Mouse (Mus musculus): ENCODE results near the gene Calu. TPM values are rescaled to one million over a fixed set of nuclear protein-coding genes. Genes with fewer than 3 reads are reported as not detected.

Gene Calu
- polyA plus RNA-seq, 1 experiment from 2014 or later: 382 TPM

DNA sequence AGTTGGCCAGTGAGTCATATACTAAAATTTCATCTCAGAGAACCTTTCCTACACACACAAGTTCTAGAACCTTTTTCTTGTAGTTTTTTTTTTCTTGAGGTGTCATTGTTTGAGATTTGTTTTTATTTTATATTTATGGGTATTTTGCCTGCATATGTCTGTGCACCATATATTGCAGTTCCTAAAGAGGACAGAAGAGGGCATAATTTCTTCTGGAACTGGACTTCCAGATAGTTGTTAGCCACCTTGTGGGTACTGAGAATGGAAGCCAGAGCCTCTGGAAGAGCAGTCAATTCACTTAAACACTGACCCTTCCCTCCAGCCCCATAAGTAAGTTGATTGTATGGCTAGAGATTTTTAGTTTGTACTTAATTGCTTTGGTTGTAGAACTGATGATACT lies 3.7 kb downstream of the Calu start:
- no peak for ATAC-seq (ENCODE audit: low FRiP score, low TSS enrichment)

DNA sequence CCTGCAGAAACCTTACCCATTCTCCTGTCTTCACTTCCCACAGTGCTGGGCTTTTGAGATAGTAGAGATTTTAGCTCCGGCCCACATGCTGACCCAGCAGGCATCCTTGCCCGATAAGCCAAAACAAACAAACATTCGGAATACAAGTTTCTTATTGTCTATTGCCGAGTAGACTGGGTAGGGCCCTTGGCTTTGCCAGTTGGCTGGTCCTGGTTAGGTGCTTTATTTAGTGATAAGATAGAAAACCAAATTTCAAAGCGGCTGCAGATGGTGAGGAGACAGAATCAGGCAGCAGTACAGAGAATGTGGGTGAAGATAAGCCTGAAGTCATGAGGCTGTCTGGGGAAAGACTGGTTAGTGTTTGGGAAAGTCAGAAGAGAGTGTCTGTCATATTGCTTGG lies 4.9 kb downstream of the Calu start:
- Histone ChIP-seq H3K4me2 (replicated peaks; ENCODE audit: low read depth, low read length) (no peak overlapping the region), H3K9me3 (ENCODE audit: control insufficient read depth, low read length) (no peaks in the 10 kb centered on the region)

More for the DNA sequence above, 3.7 kb downstream of the Calu start:
- H3K9me3 ChIP-seq (ENCODE audit: control insufficient read depth, low read length): no peaks in the 10 kb centered on the region
- peaks cover 5% of the 10 kb centered on the region for H3K36me3 ChIP-seq (ENCODE audit: control insufficient read depth, insufficient read depth, low read length)
- no peak overlapping the region for H3K4me3 ChIP-seq (ENCODE audit: low read length)
- no peaks in the 10 kb centered on the region for H3K27me3 ChIP-seq (ENCODE audit: control insufficient read depth, insufficient read depth, low read length)
- H3K4me1 ChIP-seq (ENCODE audit: control insufficient read depth, insufficient read depth, low read length): 0 out of 2 replicates have a peak, but pooled peaks cover 9% of the 10 kb centered on the region
- no peak overlapping the region for H3K4me2 ChIP-seq (replicated peaks; ENCODE audit: low read depth, low read length)
- no peak overlapping the region for H3K9ac ChIP-seq (ENCODE audit: low read depth, low read length)
- H3K27ac ChIP-seq (ENCODE audit: low read depth, low read length): no peak overlapping the region

DNA sequence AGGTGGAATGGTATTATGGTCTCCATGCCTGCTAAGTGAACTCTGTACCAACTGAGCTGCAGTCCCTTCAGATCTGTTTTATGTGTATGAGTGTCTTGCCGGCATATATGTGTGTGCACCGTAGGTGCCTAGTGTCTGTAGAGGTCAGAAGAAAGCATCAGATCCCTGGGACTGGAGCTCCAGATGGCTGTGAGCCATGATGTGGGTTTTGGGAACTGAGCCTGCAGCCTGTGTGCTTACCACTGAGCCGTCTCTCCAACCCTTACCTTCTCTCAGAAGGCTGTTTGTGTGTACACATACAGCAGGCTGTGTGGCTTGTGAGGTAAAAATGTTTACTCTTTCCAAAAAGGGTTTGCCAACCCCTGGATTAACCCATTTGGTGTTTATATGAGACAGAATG lies 11.5 kb downstream of the Calu start:
- Histone ChIP-seq H3K4me3 (ENCODE audit: low read length) (no peak overlapping the region), H3K36me3 (ENCODE audit: control insufficient read depth, insufficient read depth, low read length) (peaks cover 45% of the 10 kb centered on the region), H3K27ac (ENCODE audit: low read depth, low read length) (no peak overlapping the region), H3K4me1 (ENCODE audit: control insufficient read depth, insufficient read depth, low read length) (no peaks in the 10 kb centered on the region), H3K9ac (ENCODE audit: low read depth, low read length) (no peak overlapping the region), H3K9me3 (ENCODE audit: control insufficient read depth, low read length) (no peaks in the 10 kb centered on the region), H3K4me2 (replicated peaks; ENCODE audit: low read depth, low read length) (no peak overlapping the region), H3K27me3 (ENCODE audit: control insufficient read depth, insufficient read depth, low read length) (no peaks in the 10 kb centered on the region)
- WGBS: 91% methylated on average over 3 of the region's 3 CpGs
- no peak for ATAC-seq (ENCODE audit: low FRiP score, low TSS enrichment)

More for the DNA sequence above, 4.9 kb downstream of the Calu start:
- Histone ChIP-seq H3K36me3 (ENCODE audit: control insufficient read depth, insufficient read depth, low read length) (peaks cover 17% of the 10 kb centered on the region), H3K27me3 (ENCODE audit: control insufficient read depth, insufficient read depth, low read length) (no peaks in the 10 kb centered on the region), H3K4me3 (ENCODE audit: low read length) (no peak overlapping the region), H3K4me1 (ENCODE audit: control insufficient read depth, insufficient read depth, low read length) (0 out of 2 replicates have a peak, but pooled peaks cover 9% of the 10 kb centered on the region), H3K27ac (ENCODE audit: low read depth, low read length) (no peak overlapping the region), H3K9ac (ENCODE audit: low read depth, low read length) (no peak overlapping the region)
- no peak for ATAC-seq (ENCODE audit: low FRiP score, low TSS enrichment)
- 79% methylated on average over 5 of the region's 5 CpGs for WGBS

DNA sequence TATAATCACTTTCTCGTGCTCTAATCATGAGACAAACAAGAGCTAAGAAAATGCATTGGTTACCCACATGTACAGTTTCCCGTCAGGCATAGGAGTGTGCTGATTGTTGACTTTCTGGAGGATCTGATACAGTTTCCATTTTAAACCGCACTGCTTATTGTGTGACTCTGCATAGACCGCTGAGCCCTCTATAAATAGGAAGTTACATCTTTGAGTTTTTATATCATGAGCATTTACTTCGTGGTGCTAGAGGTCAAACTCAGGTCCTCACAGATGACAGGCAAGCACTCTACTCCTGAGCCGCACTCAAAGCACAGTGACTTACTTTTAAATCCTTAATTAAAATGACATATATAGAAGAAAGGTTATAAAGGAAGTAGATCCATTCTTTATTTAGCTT lies 12.3 kb downstream of the Calu start:
- H3K4me2 ChIP-seq (replicated peaks; ENCODE audit: low read depth, low read length): no peak overlapping the region
- H3K4me3 ChIP-seq (ENCODE audit: low read length): no peak overlapping the region
- 88% methylated on average over 6 of the region's 6 CpGs for whole genome bisulfite sequencing
- H3K9me3 ChIP-seq (ENCODE audit: control insufficient read depth, low read length): no peaks in the 10 kb centered on the region
- ATAC-seq (ENCODE audit: low FRiP score, low TSS enrichment): no peak
- H3K36me3 ChIP-seq (ENCODE audit: control insufficient read depth, insufficient read depth, low read length): peaks cover 48% of the 10 kb centered on the region
- H3K27me3 ChIP-seq (ENCODE audit: control insufficient read depth, insufficient read depth, low read length): no peaks in the 10 kb centered on the region
- no peak overlapping the region for H3K9ac ChIP-seq (ENCODE audit: low read depth, low read length)
- H3K4me1 ChIP-seq (ENCODE audit: control insufficient read depth, insufficient read depth, low read length): no peaks in the 10 kb centered on the region
- H3K27ac ChIP-seq (ENCODE audit: low read depth, low read length): no peak overlapping the region

DNA sequence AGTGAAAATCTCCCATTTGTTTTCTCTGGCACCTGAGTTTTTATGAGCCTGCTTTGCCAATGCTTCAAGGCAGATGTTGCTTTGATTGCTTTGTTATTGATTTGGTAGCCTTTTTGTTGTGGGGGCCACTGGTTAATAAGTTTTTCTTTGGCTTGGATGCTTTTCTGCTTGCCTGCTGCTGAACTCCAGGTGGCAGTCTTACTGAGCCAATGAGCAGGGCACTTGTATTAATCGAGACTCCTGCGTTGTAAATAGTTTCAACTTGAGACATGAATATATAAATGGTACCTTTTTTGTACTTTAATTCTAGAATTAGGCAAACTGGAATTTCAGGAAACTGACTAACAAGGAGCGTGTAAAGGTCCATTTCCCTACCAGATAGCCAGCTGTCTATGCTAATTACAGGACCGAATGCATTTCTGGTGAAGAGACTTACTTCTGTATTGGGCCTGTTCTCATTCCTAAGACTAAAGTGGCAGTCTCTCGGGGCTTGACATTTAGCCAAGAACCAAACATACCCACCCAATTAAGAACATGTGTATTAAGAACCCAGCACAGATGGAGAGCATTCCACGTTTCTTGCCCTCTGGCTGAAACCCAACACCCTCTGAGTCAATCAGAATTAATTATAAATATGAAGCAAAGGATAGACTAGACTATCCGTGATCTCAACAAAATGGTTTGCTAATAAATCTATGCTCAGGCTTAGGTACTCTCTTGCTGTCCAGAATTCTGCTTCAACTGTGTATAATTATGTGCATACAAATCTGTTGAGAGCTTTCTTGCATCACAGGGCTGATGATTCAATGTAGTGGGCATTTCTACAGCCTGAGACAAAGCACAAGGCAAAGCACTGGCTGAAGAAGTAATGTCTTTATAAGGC lies 14.6 kb downstream of the Calu start:
- no peak overlapping the region for H3K4me3 ChIP-seq (ENCODE audit: low read length)
- H3K27me3 ChIP-seq (ENCODE audit: control insufficient read depth, insufficient read depth, low read length): no peaks in the 10 kb centered on the region
- H3K4me2 ChIP-seq (replicated peaks; ENCODE audit: low read depth, low read length): no peak overlapping the region
- H3K4me1 ChIP-seq (ENCODE audit: control insufficient read depth, insufficient read depth, low read length): no peaks in the 10 kb centered on the region
- no peak overlapping the region for H3K9ac ChIP-seq (ENCODE audit: low read depth, low read length)
- no peaks in the 10 kb centered on the region for H3K9me3 ChIP-seq (ENCODE audit: control insufficient read depth, low read length)
- no peak for ATAC-seq (ENCODE audit: low FRiP score, low TSS enrichment)
- H3K27ac ChIP-seq (ENCODE audit: low read depth, low read length): no peak overlapping the region
- H3K36me3 ChIP-seq (ENCODE audit: control insufficient read depth, insufficient read depth, low read length): peaks cover 53% of the 10 kb centered on the region
- WGBS: 80% methylated on average over 7 of the region's 7 CpGs

DNA sequence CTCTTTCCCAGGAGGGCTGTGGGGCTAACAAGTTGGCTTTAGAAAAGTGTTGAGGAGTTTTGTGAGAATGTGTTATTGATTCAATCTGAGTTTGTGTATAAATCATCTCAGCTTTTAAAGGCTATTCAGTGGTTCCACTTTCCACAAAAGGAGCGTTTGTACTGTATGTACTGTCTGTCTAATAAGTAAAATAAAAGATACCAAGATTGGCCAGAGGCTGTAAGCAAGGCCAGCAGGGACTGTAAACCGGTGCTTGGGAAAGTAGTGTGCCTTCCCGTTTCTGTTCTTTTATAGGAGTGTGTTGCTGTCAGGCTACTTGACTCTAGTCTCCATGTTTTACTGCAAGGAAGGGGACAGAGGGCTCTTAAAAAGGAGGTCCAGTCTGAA lies 15.3 kb downstream of the Calu start:
- 84% methylated on average over 3 of the region's 3 CpGs for WGBS
- Histone ChIP-seq H3K4me1 (ENCODE audit: control insufficient read depth, insufficient read depth, low read length) (no peaks in the 10 kb centered on the region), H3K4me2 (replicated peaks; ENCODE audit: low read depth, low read length) (no peak overlapping the region), H3K4me3 (ENCODE audit: low read length) (no peak overlapping the region), H3K9ac (ENCODE audit: low read depth, low read length) (no peak overlapping the region), H3K9me3 (ENCODE audit: control insufficient read depth, low read length) (no peaks in the 10 kb centered on the region), H3K36me3 (ENCODE audit: control insufficient read depth, insufficient read depth, low read length) (peaks cover 53% of the 10 kb centered on the region), H3K27ac (ENCODE audit: low read depth, low read length) (no peak overlapping the region), H3K27me3 (ENCODE audit: control insufficient read depth, insufficient read depth, low read length) (no peaks in the 10 kb centered on the region)
- ATAC-seq (ENCODE audit: low FRiP score, low TSS enrichment): no peak

DNA sequence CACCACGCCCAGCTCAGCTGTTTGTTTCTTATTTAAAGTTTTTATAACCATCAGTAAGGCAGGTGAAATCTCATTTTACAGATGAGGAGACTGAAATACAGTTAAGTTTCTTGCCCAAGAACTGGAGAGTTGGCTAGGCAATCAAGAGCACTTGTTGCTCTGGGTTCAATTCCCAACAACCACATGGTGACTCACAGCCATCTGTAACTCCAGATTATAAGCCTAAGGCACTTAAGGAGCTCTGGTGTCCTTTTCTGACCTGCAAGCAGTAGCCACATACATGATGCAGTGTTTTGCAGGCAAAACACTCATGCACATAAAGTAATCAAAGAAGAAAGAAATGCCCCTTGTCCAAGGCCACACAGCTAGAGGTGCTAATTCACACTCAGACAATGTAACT lies 17.4 kb downstream of the Calu start:
- H3K9ac ChIP-seq (ENCODE audit: low read depth, low read length): no peak overlapping the region
- H3K27me3 ChIP-seq (ENCODE audit: control insufficient read depth, insufficient read depth, low read length): no peaks in the 10 kb centered on the region
- H3K4me1 ChIP-seq (ENCODE audit: control insufficient read depth, insufficient read depth, low read length): no peaks in the 10 kb centered on the region
- WGBS: 85% methylated on average over 1 of the region's 1 CpGs
- peaks cover 56% of the 10 kb centered on the region for H3K36me3 ChIP-seq (ENCODE audit: control insufficient read depth, insufficient read depth, low read length)
- no peak overlapping the region for H3K4me2 ChIP-seq (replicated peaks; ENCODE audit: low read depth, low read length)
- H3K4me3 ChIP-seq (ENCODE audit: low read length): no peak overlapping the region
- H3K27ac ChIP-seq (ENCODE audit: low read depth, low read length): no peak overlapping the region
- no peaks in the 10 kb centered on the region for H3K9me3 ChIP-seq (ENCODE audit: control insufficient read depth, low read length)
- ATAC-seq (ENCODE audit: low FRiP score, low TSS enrichment): no peak

DNA sequence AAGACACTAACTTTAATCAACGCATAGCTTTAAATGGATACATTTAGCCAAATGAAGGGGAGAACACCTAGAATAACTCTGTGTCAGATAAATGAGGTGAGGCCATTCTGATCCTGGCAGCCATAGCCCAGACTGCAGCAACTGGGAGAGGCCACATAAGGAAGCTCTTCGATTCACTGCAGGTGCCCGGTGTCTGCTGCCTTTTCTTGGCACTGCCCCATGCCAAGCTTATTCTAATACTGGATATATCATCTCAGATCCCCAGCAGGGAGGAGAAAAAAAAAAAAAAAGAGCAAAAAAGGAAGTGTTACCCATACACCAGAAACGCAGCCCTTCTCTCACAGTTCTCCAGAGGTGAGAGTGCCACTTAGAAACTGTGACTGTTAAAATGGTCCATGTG lies 29.5 kb downstream of the Calu start:
- Histone ChIP-seq H3K9me3 (ENCODE audit: control insufficient read depth, low read length) (no peaks in the 10 kb centered on the region), H3K4me1 (ENCODE audit: control insufficient read depth, insufficient read depth, low read length) (no peaks in the 10 kb centered on the region), H3K4me2 (replicated peaks; ENCODE audit: low read depth, low read length) (no peak overlapping the region), H3K27me3 (ENCODE audit: control insufficient read depth, insufficient read depth, low read length) (no peaks in the 10 kb centered on the region), H3K9ac (ENCODE audit: low read depth, low read length) (no peak overlapping the region), H3K36me3 (ENCODE audit: control insufficient read depth, insufficient read depth, low read length) (peaks cover 56% of the 10 kb centered on the region), H3K27ac (ENCODE audit: low read depth, low read length) (no peak overlapping the region), H3K4me3 (ENCODE audit: low read length) (no peak overlapping the region)
- no peak for ATAC-seq (ENCODE audit: low FRiP score, low TSS enrichment)
- WGBS: 94% methylated on average over 4 of the region's 4 CpGs

DNA sequence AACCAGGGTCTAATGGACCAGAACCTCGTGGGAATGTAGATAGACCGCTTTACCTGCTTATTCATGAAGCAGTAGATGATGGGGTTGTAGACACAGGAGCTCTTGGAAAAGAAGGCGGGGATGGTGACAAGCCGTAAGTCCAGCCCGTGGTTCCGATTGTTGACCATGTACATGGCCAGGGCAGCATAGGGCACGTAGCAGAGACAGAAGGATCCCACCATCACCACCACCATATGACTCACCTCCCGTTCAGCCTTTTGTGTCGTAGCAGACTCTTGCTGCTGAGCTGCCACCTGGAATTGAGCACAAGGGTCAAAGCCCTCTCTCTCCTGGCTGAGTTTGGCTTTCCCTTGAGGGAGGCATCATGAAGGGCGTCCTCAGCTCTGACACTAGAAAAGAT lies 30.8 kb downstream of the Calu start:
- no peaks in the 10 kb centered on the region for H3K27me3 ChIP-seq (ENCODE audit: control insufficient read depth, insufficient read depth, low read length)
- H3K9me3 ChIP-seq (ENCODE audit: control insufficient read depth, low read length): no peaks in the 10 kb centered on the region
- H3K4me1 ChIP-seq (ENCODE audit: control insufficient read depth, insufficient read depth, low read length): no peaks in the 10 kb centered on the region
- no peak for ATAC-seq (ENCODE audit: low FRiP score, low TSS enrichment)
- no peak overlapping the region for H3K9ac ChIP-seq (ENCODE audit: low read depth, low read length)
- 90% methylated on average over 10 of the region's 10 CpGs for WGBS
- peaks cover 44% of the 10 kb centered on the region for H3K36me3 ChIP-seq (ENCODE audit: control insufficient read depth, insufficient read depth, low read length)
- no peak overlapping the region for H3K27ac ChIP-seq (ENCODE audit: low read depth, low read length)
- no peak overlapping the region for H3K4me3 ChIP-seq (ENCODE audit: low read length)
- H3K4me2 ChIP-seq (replicated peaks; ENCODE audit: low read depth, low read length): no peak overlapping the region

Data from kidney, embryonic 14.5 days (tissue).